Mouse (Mus musculus): Measurements from ENCODE around the gene Nos1ap.

- TF ChIP-seq CTCF (IDR thresholded peaks at IDR 0.05; ENCODE audit: borderline replicate concordance, extremely low read depth, insufficient read depth, insufficient read length) (no peak), POLR2A (IDR thresholded peaks at IDR 0.05; ENCODE audit: borderline replicate concordance, extremely low read depth, insufficient read depth, insufficient read length, poor library complexity, severe bottlenecking) (no peak)
Observed at GRCm38 (mm10) chr1:170539507-170539906, 50.2 kb downstream of the Nos1ap start.
